Mouse (Mus musculus): ENCODE data around the gene Tff3. TPM values are rescaled to one million over a fixed set of nuclear protein-coding genes. Genes with fewer than 3 reads are reported as not detected.

Tff3 gene
- polyA plus RNA-seq (2015; fragmentation: Nextera tagmentation; extraction: Ambion mirVana), result 3.5 and 3.9 TPM in 2 replicates

DNA sequence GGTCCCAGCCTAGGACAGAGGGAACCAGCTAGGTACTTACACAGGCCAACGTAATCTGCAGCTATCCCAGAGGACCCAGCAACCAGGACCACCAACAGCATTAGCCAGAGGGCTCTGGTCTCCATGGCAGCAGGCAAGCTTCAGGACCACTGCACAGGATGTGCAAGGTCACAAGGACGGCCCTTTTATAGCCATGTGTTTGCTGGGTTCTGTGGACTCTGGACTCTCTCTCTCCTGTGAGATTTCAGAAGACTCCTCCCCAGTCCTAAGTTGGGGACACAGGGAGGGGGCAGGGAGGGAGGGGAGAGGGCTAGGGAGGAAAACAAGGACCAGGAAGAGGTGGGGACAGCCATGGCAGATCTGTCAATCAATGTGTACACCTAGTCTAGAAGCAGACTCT is at the start of gene Tff3:
Gene Tff3 (minus strand): TSS at position 195 of the 400 bp plus-strand sequence.
- WGBS, result 21% methylated on average over 2 of the region's 2 CpGs
- H3K9ac ChIP-seq, result no peak within 1 kb of the TSS
- ATAC-seq (ENCODE audit: low FRiP score), result no peak

DNA sequence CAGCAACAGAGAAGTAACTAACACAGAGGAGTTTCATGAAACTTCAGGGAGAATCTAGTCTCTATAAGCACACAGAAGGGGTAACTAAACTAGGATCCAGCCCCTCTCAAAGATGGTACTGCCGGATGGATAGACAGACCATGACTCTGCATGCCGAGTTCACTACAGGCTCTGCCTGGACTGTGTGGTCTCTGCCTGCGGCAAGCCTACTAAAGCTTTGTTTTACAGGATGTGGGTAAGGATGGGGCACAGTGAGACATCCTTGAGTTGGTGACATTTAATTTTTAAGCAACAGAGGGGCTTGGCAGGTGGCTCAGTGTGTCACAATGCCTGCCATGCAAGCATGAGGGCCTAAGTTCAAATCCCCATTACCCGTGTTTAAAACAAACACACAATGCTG is 46.9 kb upstream of the Tff3 start:
- ATAC-seq (ENCODE audit: low FRiP score), result no peak
- H3K36me3 ChIP-seq, result no peaks in the 10 kb centered on the region
- H3K27me3 ChIP-seq, result no peaks in the 10 kb centered on the region
- no peaks in the 10 kb centered on the region for H3K4me1 ChIP-seq (replicated peaks)
- H3K9ac ChIP-seq, result no peak overlapping the region
- no peaks in the 10 kb centered on the region for H3K9me3 ChIP-seq
- H3K27ac ChIP-seq, result no peak overlapping the region
- no peak overlapping the region for H3K4me3 ChIP-seq
- no peak overlapping the region for H3K4me2 ChIP-seq
- 96% methylated on average over 4 of the region's 4 CpGs for WGBS

More for the DNA sequence above, at the start of gene Tff3:
- Histone ChIP-seq H3K4me2 (no peak within 1 kb of the TSS), H3K27me3 (no peaks in the 10 kb centered on the region), H3K9me3 (no peaks in the 10 kb centered on the region), H3K27ac (no peak within 1 kb of the TSS), H3K4me3 (no peak within 1 kb of the TSS), H3K4me1 (replicated peaks) (peaks cover 12% of the 10 kb centered on the region), H3K36me3 (no peaks in the 10 kb centered on the region)

DNA sequence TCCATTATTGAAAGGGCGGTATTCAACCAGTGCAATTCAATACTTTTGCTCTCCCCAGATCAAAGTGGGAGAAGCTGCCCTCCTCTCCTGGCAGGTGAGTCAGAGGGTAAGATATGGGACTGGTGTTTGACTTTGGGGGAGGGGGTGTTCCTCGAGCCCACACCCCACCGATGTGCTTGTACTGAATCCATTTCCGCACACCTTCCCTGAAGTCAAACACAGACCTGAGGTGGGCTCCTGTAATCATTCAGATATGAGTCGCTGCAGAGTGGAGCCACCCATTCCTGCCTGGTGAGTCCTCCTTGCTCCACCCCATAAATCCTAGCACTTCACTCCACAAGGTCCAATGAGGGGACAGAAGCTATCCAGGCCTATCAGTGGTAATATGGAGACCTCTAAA is 40.4 kb upstream of the Tff3 start:
- H3K9ac ChIP-seq, result no peak overlapping the region
- no peaks in the 10 kb centered on the region for H3K4me1 ChIP-seq (replicated peaks)
- no peaks in the 10 kb centered on the region for H3K27me3 ChIP-seq
- no peak overlapping the region for H3K4me3 ChIP-seq
- H3K9me3 ChIP-seq, result no peaks in the 10 kb centered on the region
- H3K4me2 ChIP-seq, result no peak overlapping the region
- no peak for ATAC-seq (ENCODE audit: low FRiP score)
- 91% methylated on average over 5 of the region's 5 CpGs for WGBS
- H3K36me3 ChIP-seq, result no peaks in the 10 kb centered on the region
- H3K27ac ChIP-seq, result no peak overlapping the region

DNA sequence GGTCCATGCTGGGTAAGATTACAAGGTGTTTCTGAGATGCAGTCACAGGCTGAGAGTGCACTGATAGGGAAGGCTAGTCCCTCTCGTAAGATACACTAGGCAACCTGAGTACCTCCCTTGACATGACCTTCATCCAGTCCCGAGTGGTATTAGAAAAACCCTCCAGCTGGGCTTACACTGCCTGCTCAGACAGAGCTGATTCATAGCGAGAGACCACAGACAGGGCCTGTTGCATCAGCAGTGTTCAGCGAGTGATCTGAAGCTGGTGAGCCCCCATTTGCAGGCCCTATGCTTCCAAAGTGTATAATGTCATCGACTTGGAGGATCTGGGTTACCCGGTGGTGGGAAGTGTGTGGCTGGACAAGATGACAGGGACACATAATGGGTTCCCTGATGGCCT is 35.7 kb upstream of the Tff3 start, which contains the start of gene Tff1:
Gene Tff1 (minus strand): TSS at position 151 of the 400 bp plus-strand sequence.
- Histone ChIP-seq H3K4me2 (no peak within 1 kb of the TSS), H3K36me3 (no peaks in the 10 kb centered on the region), H3K9ac (no peak within 1 kb of the TSS), H3K4me3 (no peak within 1 kb of the TSS), H3K27me3 (no peaks in the 10 kb centered on the region), H3K9me3 (no peaks in the 10 kb centered on the region), H3K27ac (no peak within 1 kb of the TSS), H3K4me1 (replicated peaks) (no peaks in the 10 kb centered on the region)
- no peak for ATAC-seq (ENCODE audit: low FRiP score)
- WGBS, result 88% methylated on average over 6 of the region's 6 CpGs

DNA sequence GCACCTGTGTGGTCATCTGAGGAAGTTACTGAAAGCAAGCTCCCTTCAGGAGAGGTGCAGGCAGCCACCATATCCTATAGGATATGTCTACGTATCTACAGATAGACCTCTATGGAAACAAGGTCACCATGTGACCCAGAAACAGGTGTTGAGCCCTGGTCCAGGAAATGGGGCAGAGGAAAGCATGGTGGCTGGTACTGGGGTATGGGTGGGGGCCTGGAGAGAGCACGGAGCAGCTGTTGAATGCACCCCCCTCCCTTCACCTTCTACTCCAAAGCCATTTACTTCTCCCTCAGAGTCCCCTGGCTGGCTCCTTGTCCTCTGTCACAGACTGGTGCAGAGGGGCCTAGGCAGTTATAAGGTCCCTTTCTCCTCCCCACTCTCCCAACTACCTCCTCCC is 34.4 kb upstream of the Tff3 start:
- Histone ChIP-seq H3K27me3 (no peaks in the 10 kb centered on the region), H3K36me3 (no peaks in the 10 kb centered on the region), H3K27ac (no peak overlapping the region), H3K4me3 (no peak overlapping the region), H3K4me1 (replicated peaks) (no peaks in the 10 kb centered on the region), H3K9me3 (no peaks in the 10 kb centered on the region), H3K4me2 (no peak overlapping the region), H3K9ac (no peak overlapping the region)
- no peak for ATAC-seq (ENCODE audit: low FRiP score)
- 74% methylated on average over 2 of the region's 2 CpGs for WGBS

DNA sequence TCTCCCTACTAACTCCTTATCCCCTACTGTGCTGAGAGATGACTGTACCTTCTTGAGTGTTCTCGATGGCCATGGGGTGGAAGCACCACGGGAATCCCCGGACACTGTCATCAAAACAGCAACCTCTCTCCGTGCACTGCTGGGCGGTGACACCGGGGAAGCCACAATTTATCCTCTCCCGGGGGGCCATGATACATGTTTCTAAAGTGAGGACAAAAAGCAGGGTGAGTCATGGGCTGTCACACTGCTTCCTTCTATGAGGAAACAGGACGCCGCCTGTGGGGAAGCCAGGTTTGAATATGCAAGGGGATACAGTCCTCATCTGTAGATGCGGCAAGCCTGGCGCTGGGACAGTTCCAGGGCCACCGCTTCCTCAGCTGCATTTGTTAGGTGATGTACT is 33.2 kb upstream of the Tff3 start:
- ATAC-seq (ENCODE audit: low FRiP score), result no peak
- 89% methylated on average over 12 of the region's 12 CpGs for WGBS
- Histone ChIP-seq H3K9ac (no peak overlapping the region), H3K36me3 (no peaks in the 10 kb centered on the region), H3K4me3 (no peak overlapping the region), H3K27ac (no peak overlapping the region), H3K4me1 (replicated peaks) (no peaks in the 10 kb centered on the region), H3K9me3 (no peaks in the 10 kb centered on the region), H3K27me3 (no peaks in the 10 kb centered on the region), H3K4me2 (no peak overlapping the region)

DNA sequence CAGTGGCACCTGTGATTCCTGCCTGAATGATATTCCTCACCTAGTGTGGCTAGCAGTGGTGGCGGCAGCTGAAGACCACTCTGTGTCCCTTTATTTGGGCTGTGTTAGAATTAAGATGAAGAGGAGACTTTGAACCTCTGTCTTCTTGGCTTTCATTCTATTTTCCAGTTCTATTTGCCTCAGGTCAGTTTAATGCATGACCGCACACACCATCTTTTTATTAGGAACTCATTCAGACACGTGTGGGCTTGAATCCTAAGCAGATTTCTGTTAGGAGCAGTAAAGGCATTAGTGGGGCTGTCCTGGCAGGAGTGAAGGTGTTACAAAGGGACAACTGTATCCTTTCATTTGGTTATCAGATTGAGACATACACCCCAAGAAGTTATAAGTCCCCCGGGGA is 30.8 kb upstream of the Tff3 start:
- H3K9me3 ChIP-seq, result no peaks in the 10 kb centered on the region
- 68% methylated on average over 4 of the region's 4 CpGs for WGBS
- no peaks in the 10 kb centered on the region for H3K36me3 ChIP-seq
- H3K27ac ChIP-seq, result no peak overlapping the region
- no peak overlapping the region for H3K9ac ChIP-seq
- H3K4me3 ChIP-seq, result no peak overlapping the region
- ATAC-seq (ENCODE audit: low FRiP score), result no peak
- H3K4me1 ChIP-seq (replicated peaks), result no peaks in the 10 kb centered on the region
- no peaks in the 10 kb centered on the region for H3K27me3 ChIP-seq
- no peak overlapping the region for H3K4me2 ChIP-seq

DNA sequence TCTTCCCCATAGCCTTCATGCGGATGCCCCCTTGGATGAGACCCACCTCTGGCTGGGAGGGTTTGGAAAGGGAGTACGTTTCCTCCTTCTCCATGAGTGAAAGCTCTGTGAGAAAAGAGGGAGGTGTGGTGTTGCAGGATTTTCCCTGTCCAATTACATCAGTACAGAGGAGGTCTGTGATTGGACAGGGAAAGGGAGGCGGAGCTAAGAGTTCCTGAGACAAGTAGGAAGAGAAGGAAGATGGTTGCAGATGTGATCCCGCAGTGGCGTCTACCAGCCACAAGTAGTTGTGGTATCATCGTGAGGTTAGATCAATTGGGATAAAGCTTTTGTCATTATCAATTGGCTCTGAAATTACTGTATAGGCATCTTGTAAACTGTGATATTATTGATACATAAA is 28.5 kb upstream of the Tff3 start:
- WGBS, result 81% methylated on average over 6 of the region's 6 CpGs
- ATAC-seq (ENCODE audit: low FRiP score), result no peak
- Histone ChIP-seq H3K27me3 (no peaks in the 10 kb centered on the region), H3K4me2 (no peak overlapping the region), H3K4me1 (replicated peaks) (no peaks in the 10 kb centered on the region), H3K36me3 (no peaks in the 10 kb centered on the region), H3K27ac (no peak overlapping the region), H3K9me3 (no peaks in the 10 kb centered on the region), H3K9ac (no peak overlapping the region), H3K4me3 (no peak overlapping the region)

DNA sequence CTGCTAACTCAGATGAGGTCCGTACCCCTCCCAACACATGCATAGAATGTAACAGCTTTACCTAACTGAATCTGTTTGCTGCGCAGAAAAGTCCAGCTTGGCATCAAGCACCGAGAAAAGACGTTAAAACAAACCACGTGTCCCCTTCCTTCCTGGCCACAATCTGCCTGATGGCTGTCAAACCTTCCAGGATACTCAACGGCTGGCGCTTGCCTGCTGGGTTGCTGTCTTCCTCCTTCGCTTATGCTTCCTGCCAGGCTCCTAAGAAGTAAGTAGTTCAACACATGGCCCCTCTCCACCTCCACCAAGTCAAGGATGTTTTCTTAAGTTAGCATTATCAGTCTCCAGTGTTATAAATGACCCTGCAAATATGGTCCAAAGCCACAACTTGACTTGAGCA is 24.3 kb upstream of the Tff3 start:
- ATAC-seq (ENCODE audit: low FRiP score), result no peak
- 80% methylated on average over 8 of the region's 8 CpGs for WGBS
- Histone ChIP-seq H3K9me3 (peaks cover 1% of the 10 kb centered on the region; the same call in 1 of the 2 replicates), H3K4me1 (replicated peaks) (peaks cover 6% of the 10 kb centered on the region), H3K4me2 (no peak overlapping the region), H3K27me3 (no peaks in the 10 kb centered on the region), H3K27ac (no peak overlapping the region), H3K36me3 (no peaks in the 10 kb centered on the region), H3K9ac (no peak overlapping the region), H3K4me3 (no peak overlapping the region)

DNA sequence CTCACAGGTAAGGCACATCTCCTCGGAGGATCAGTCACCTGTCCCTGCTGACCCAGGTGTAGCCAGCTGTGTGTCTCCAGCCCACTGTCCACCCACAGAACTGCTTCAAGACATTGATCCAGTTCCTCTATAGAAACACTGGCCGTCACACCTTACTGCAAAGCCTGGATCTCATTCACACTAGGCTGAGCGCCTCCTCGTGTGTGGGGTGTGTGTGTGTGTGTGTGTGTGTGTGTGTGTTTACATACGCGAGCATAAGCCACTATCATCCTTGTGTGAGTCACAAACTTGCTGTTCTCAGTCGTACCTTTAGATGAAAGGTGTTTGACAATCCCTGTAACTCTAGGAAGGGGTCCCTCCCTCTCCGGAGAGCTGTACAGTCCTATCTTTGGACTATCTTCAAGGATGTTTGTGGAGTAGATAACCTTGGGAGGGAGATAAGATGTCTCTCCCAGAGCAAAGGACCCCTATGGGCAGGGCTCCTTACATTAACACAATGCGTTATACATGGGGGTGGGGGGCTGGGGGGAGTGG is 23.6 kb upstream of the Tff3 start:
- Histone ChIP-seq H3K4me1 (replicated peaks) (peaks cover 6% of the 10 kb centered on the region), H3K9me3 (peaks cover 5% of the 10 kb centered on the region; the same call in 1 of the 2 replicates), H3K4me2 (no peak overlapping the region), H3K4me3 (no peak overlapping the region), H3K27me3 (no peaks in the 10 kb centered on the region), H3K27ac (no peak overlapping the region), H3K9ac (no peak overlapping the region), H3K36me3 (no peaks in the 10 kb centered on the region)
- no peak for ATAC-seq (ENCODE audit: low FRiP score)
- 86% methylated on average over 9 of the region's 9 CpGs for WGBS

DNA sequence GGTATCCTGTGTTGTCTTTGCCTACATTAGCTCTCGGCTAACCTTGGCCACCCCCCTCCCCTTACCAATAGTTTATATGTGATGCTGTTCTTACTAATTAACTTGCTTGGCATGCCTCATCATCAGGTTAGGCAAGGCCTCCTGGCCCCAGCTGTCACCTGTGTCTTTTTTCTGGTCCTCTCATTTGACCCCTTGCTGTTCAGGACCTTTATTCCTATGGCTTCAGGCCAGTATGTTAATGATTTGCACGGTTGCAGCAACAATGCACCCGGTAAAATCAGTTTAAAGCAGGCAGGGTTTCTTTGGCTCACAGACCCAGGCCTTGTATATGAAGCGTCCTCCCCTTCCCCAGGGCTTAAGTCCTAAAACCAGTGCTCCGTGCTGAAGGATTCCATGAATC is 23.1 kb upstream of the Tff3 start:
- H3K36me3 ChIP-seq, result no peaks in the 10 kb centered on the region
- H3K9me3 ChIP-seq, result peaks cover 5% of the 10 kb centered on the region; the same call in 1 of the 2 replicates
- H3K27ac ChIP-seq, result no peak overlapping the region
- H3K4me3 ChIP-seq, result no peak overlapping the region
- no peak overlapping the region for H3K9ac ChIP-seq
- no peak overlapping the region for H3K4me2 ChIP-seq
- peaks cover 6% of the 10 kb centered on the region for H3K4me1 ChIP-seq (replicated peaks)
- 38% methylated on average over 5 of the region's 5 CpGs for WGBS
- no peak for ATAC-seq (ENCODE audit: low FRiP score)
- H3K27me3 ChIP-seq, result no peaks in the 10 kb centered on the region

DNA sequence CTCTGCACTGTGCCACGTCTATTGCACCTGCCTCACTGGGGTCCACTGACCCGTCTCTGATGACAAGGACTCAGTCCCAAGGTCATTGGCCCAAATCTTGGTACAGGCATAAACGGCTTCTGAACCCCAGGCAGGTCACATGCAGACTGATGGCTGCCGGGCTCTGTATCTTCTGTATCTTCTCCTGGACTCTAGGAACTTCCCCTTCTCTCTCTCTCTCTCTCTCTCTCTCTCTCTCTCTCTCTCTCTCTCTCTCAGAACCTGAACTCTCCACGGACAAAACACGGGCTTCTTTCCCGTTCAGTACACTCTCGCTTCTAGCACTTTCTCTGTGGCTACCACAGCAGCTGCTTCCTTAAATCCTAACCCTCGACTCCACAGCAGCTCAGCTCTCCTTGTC is 16.6 kb upstream of the Tff3 start:
- no peak for ATAC-seq (ENCODE audit: low FRiP score)
- H3K4me2 ChIP-seq, result no peak overlapping the region
- 86% methylated on average over 9 of the region's 9 CpGs for WGBS
- H3K36me3 ChIP-seq, result no peaks in the 10 kb centered on the region
- peaks cover 5% of the 10 kb centered on the region; the same call in 1 of the 2 replicates for H3K9me3 ChIP-seq
- no peak overlapping the region for H3K27ac ChIP-seq
- no peak overlapping the region for H3K4me3 ChIP-seq
- H3K9ac ChIP-seq, result no peak overlapping the region
- no peaks in the 10 kb centered on the region for H3K4me1 ChIP-seq (replicated peaks)
- H3K27me3 ChIP-seq, result no peaks in the 10 kb centered on the region
